Mouse (Mus musculus): ENCODE data around the gene Xpo5.

The Xpo5 gene

GRCm38 (mm10) chr17:46265502-46265901, 62.9 kb downstream of the Xpo5 start:
- no peak for DNase-seq

- DNase-seq, result peak; percentile 84
These were observed 63.5 kb downstream of the Xpo5 start for GRCm38 (mm10) chr17:46265918-46266618.

- DNase-seq, result no peak
These were observed 64.4 kb downstream of the Xpo5 start for GRCm38 (mm10) chr17:46266986-46267385.

- no peak for DNase-seq
These were observed 64.9 kb downstream of the Xpo5 start for GRCm38 (mm10) chr17:46267511-46267910.

- no peak for DNase-seq
These were observed 65.6 kb downstream of the Xpo5 start for GRCm38 (mm10) chr17:46268026-46268720.

GRCm38 (mm10) chr17:46269771-46270534, 67.4 kb downstream of the Xpo5 start:
- DNase-seq, result peak; percentile 64

- no peak for DNase-seq
These were observed 69.5 kb downstream of the Xpo5 start for GRCm38 (mm10) chr17:46272058-46272457.

- DNase-seq, result peak; percentile 34
These were observed 70.1 kb downstream of the Xpo5 start for GRCm38 (mm10) chr17:46272675-46273074.

GRCm38 (mm10) chr17:46273803-46274236, 71.2 kb downstream of the Xpo5 start:
- DNase-seq, result no peak

GRCm38 (mm10) chr17:46274465-46274864, 71.9 kb downstream of the Xpo5 start:
- no peak for DNase-seq

- DNase-seq, result no peak
These were observed 72.5 kb downstream of the Xpo5 start for GRCm38 (mm10) chr17:46275034-46275433.

- no peak for DNase-seq
These were observed 72.9 kb downstream of the Xpo5 start for GRCm38 (mm10) chr17:46275506-46275905.

GRCm38 (mm10) chr17:46277586-46277985, 75.0 kb downstream of the Xpo5 start:
- DNase-seq, result no peak

GRCm38 (mm10) chr17:46278011-46278765, 75.6 kb downstream of the Xpo5 start:
- DNase-seq, result no peak

GRCm38 (mm10) chr17:46282483-46283123, 80.0 kb downstream of the Xpo5 start, which contains the start of gene Tjap1:
Gene Tjap1 (minus strand): TSS chr17:46283026.
- peak; percentile 86 for DNase-seq

GRCm38 (mm10) chr17:46283140-46283539, 80.6 kb downstream of the Xpo5 start:
- DNase-seq, result no peak

- DNase-seq, result peak; percentile 22
These were observed 81.3 kb downstream of the Xpo5 start for GRCm38 (mm10) chr17:46283911-46284310.

- no peak for DNase-seq
These were observed 82.1 kb downstream of the Xpo5 start for GRCm38 (mm10) chr17:46284653-46285052.

GRCm38 (mm10) chr17:46285407-46285806, 82.8 kb downstream of the Xpo5 start:
- DNase-seq, result no peak

- DNase-seq, result peak; percentile 38
These were observed 85.1 kb downstream of the Xpo5 start for GRCm38 (mm10) chr17:46287678-46288095.

Measured in kidney, adult 18-20 months (tissue).